ENCODE assay signal across 16 mouse cellular contexts in the genomic region with DNA sequence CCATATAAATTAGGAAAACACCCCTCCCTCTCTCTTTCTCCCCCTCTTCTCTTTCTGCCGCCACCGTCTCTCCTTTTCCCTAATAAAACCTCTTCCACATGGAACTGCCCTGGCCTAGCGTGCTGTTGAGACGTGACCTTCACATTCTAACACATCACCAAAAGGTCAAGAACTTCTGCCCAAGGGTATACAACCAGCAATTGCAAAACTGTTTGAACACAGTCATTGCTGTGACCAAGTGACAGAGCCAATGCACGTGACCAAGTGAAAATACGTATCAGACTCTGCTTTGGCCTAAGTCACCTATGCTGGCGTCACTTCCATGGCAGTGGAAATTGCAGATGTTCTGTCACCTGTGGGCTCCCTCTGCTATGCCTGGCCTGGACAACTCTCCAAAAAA. TPM values are rescaled to one million over a fixed set of nuclear protein-coding genes. Genes with fewer than 3 reads are reported as not detected.
"Had no signal": no experiment of that assay in that cellular context is flagged by ENCODE, and none has a peak within 500 bp of the region (broad histone marks: within the 10 kb centered on the region; RNA-seq: fewer than 3 reads in every experiment).

No protein-coding gene starts in this region.

- H3K36me3 ChIP-seq: kidney, embryonic 15.5 days; limb, embryonic 13.5 days; midbrain, embryonic 12.5 days; neural tube, embryonic 15.5 days had no signal

- H3K4me2 ChIP-seq: kidney, embryonic 15.5 days; limb, embryonic 13.5 days; lung, embryonic 14.5 days; midbrain, embryonic 12.5 days; neural tube, embryonic 15.5 days had no signal

- DNase-seq: kidney, adult 2 months; kidney, postnatal 14 days; left cerebral cortex, postnatal 4 days; lung, embryonic 14.5 days; lung, postnatal 10 days; right cerebral cortex, postnatal 4 days; spleen, adult 18-20 months; thymus, adult 18-20 months; thymus, postnatal 14 days had no signal

- H3K9me3 ChIP-seq: kidney, embryonic 15.5 days; limb, embryonic 13.5 days; midbrain, embryonic 12.5 days; neural tube, embryonic 15.5 days had no signal

- H3K4me3 ChIP-seq: kidney, embryonic 15.5 days; limb, embryonic 13.5 days; midbrain, embryonic 12.5 days; myocyte; neural tube, embryonic 15.5 days had no signal

- H3K9ac ChIP-seq: kidney, embryonic 15.5 days; limb, embryonic 13.5 days; liver, embryonic 14.5 days; lung, embryonic 14.5 days; midbrain, embryonic 12.5 days; neural tube, embryonic 15.5 days had no signal

- H3K27ac ChIP-seq: kidney, embryonic 15.5 days; limb, embryonic 13.5 days; liver, embryonic 14.5 days; macrophage; midbrain, embryonic 12.5 days; neural tube, embryonic 15.5 days had no signal

RNA-seq across cellular contexts. Expression of gene Pik3ap1, which starts 3.3 kb away (rescaled TPM):
- polyA plus RNA-seq: myocyte had no signal
